Mouse (Mus musculus) embryonic facial prominence, embryonic 11.5 days (tissue): ENCODE measurements around the gene Vangl1. TPM values are rescaled to one million over a fixed set of nuclear protein-coding genes. Genes with fewer than 3 reads are reported as not detected.

Experiments used
- ATAC-seq: fragments of 200-750 bp; cut with Nextera tagmentation; replicated peaks from 2 replicates; pipeline ENCODE4 v1.8.0; 2017; ENCODE audit warnings: low read depth; ENCODE audit not compliant: insufficient number of reproducible peaks, low FRiP score, low TSS enrichment
- DNase-seq: peaks from one replicate; pipeline ENCODE4 v3.0.0-alpha.2; 2015; ENCODE audit warnings: low spot score
- H3K27ac ChIP-seq: fragments of 300-500 bp; sonication (generic); replicated peaks from 2 replicates; pipeline ENCODE4 v1.5.1; 2014; ENCODE audit warnings: mild to moderate bottlenecking, low read depth, low read length, control low read depth
- H3K27me3 ChIP-seq: fragments of 300-500 bp; sonication (generic); 2 replicates; pipeline ENCODE4 v1.6.1; 2014; ENCODE audit warnings: mild to moderate bottlenecking, low read length, moderate library complexity, mixed read lengths; ENCODE audit not compliant: control insufficient read depth, insufficient read depth
- H3K36me3 ChIP-seq: fragments of 300-500 bp; sonication (generic); replicated peaks from 2 replicates; pipeline ENCODE4 v1.6.1; 2014; ENCODE audit warnings: low read depth, mild to moderate bottlenecking, low read length, moderate library complexity, mixed read lengths; ENCODE audit not compliant: control insufficient read depth, insufficient read depth
- H3K4me1 ChIP-seq: fragments of 300-500 bp; sonication (generic); 2 replicates; pipeline ENCODE4 v1.6.1; 2014; ENCODE audit warnings: low read length, mixed read lengths; ENCODE audit not compliant: control insufficient read depth, insufficient read depth
- H3K4me2 ChIP-seq: fragments of 300-500 bp; sonication (generic); 2 replicates; pipeline ENCODE4 v1.6.1; 2014; ENCODE audit warnings: low read depth, mild to moderate bottlenecking, control low read depth, low read length, moderate library complexity
- H3K4me3 ChIP-seq: fragments of 300-500 bp; sonication (generic); 2 replicates; pipeline ENCODE4 v1.5.1; 2014; ENCODE audit warnings: low read depth, low read length, control low read depth
- H3K9ac ChIP-seq: fragments of 300-500 bp; sonication (generic); replicated peaks from 2 replicates; pipeline ENCODE4 v1.6.1; 2014; ENCODE audit warnings: mild to moderate bottlenecking, control low read depth, low read length
- H3K9me3 ChIP-seq: fragments of 300-500 bp; sonication (generic); replicated peaks from 2 replicates; pipeline ENCODE4 v1.6.1; 2016; ENCODE audit warnings: mild to moderate bottlenecking, low read length, inconsistent platforms, mixed read lengths; ENCODE audit not compliant: control insufficient read depth
- WGBS: fragments of 180-500 bp; shearing (Covaris S2); extraction: QIAGEN DNeasy Blood & Tissue Kit; methylation state at CpG from one replicate; pipeline ENCODE4 v1.1.7; 2014; 5-methylcytosine and 5-hydroxymethylcytosine counted together
- polyA plus RNA-seq: library from polyadenylated mRNA; unstranded; fragments of >200 nt; fragmentation: Nextera tagmentation; extraction: Ambion mirVana; gene quantifications from 2 replicates; pipeline ENCODE4 v1.2.1, GENCODE M21; 2014

Gene Vangl1
- polyA plus RNA-seq, 1 experiment from 2014 or later, result 12.8 TPM

DNA sequence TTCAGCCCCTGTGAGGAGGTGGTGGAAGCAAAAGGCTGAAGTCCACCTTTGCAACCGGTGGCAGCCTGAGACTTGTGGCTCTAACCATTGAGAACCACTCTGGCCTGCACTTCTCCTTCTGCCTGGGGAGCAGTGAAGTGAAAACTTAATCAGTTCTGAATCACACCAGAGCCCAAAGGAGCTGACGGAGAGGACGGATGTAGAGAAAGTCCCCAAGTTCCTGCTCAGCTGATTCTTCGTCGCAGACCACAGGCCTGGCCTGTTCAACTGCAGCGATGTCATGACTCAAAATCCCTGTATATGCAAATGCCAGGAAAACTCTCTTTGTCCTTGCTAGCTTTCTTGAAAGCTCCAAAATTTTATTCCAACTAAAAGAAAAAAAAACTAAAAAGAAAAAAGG, 80.8 kb downstream of the Vangl1 start:
- no peak overlapping the region for H3K27ac ChIP-seq
- H3K4me1 ChIP-seq, result no peaks in the 10 kb centered on the region
- H3K9ac ChIP-seq, result no peak overlapping the region
- no peaks in the 10 kb centered on the region for H3K36me3 ChIP-seq
- no peaks in the 10 kb centered on the region for H3K9me3 ChIP-seq
- H3K4me2 ChIP-seq, result no peak overlapping the region
- 82% methylated on average over 6 of the region's 6 CpGs for WGBS
- DNase-seq (no peak), ATAC-seq (no peak)
- no peak overlapping the region for H3K4me3 ChIP-seq
- no peaks in the 10 kb centered on the region for H3K27me3 ChIP-seq

DNA sequence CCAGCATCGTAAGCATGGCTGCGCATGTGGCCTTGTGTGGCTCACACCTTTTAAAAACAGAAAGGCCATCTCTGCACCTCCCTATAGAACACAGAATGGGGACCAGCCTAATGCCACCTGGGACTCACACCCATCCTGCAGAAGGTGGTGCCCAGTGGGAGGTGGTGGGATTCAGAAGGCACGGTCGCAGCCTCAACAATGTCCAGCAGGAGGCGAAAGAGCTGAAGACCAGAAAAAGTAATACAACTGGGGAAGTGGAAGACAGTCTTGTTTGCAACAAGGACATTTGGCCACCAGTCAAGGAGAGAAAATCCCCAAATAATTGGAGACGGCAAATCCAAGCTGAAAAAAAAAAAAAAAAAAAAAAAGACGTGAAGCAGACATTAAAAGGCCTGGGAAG, 82.4 kb downstream of the Vangl1 start:
- H3K4me2 ChIP-seq, result no peak overlapping the region
- H3K9ac ChIP-seq, result no peak overlapping the region
- H3K4me3 ChIP-seq, result no peak overlapping the region
- H3K36me3 ChIP-seq, result no peaks in the 10 kb centered on the region
- no peaks in the 10 kb centered on the region for H3K4me1 ChIP-seq
- H3K27ac ChIP-seq, result no peak overlapping the region
- H3K27me3 ChIP-seq, result no peaks in the 10 kb centered on the region
- no peaks in the 10 kb centered on the region for H3K9me3 ChIP-seq
- peak; percentile 18 for DNase-seq
- ATAC-seq, result no peak
- WGBS, result 70% methylated on average over 7 of the region's 7 CpGs

DNA sequence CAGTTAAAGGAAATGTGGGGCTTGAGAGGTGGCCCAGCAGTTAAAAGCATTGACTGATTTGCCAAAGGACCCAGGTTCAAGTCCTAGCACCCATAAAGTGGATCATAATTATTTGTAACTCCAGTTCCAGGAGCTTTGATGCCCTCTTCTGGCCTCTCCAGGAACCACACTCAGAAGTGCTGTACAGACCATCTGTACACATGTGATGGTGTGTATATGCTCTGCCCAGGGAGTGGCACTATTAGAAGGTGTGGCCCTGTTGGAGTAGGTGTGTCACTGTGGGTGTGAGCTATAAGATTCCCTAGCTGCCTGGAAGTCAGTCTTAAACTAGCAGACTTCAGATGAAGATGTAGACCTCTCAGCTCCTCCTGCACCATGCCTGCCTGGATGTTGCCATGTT, 83.5 kb downstream of the Vangl1 start:
- H3K27ac ChIP-seq, result no peak overlapping the region
- no peaks in the 10 kb centered on the region for H3K4me1 ChIP-seq
- no peaks in the 10 kb centered on the region for H3K27me3 ChIP-seq
- no peak overlapping the region for H3K9ac ChIP-seq
- H3K4me3 ChIP-seq, result no peak overlapping the region
- no peak overlapping the region for H3K4me2 ChIP-seq
- DNase-seq, result no peak
- no peak for ATAC-seq
- H3K36me3 ChIP-seq, result no peaks in the 10 kb centered on the region
- H3K9me3 ChIP-seq, result no peaks in the 10 kb centered on the region

DNA sequence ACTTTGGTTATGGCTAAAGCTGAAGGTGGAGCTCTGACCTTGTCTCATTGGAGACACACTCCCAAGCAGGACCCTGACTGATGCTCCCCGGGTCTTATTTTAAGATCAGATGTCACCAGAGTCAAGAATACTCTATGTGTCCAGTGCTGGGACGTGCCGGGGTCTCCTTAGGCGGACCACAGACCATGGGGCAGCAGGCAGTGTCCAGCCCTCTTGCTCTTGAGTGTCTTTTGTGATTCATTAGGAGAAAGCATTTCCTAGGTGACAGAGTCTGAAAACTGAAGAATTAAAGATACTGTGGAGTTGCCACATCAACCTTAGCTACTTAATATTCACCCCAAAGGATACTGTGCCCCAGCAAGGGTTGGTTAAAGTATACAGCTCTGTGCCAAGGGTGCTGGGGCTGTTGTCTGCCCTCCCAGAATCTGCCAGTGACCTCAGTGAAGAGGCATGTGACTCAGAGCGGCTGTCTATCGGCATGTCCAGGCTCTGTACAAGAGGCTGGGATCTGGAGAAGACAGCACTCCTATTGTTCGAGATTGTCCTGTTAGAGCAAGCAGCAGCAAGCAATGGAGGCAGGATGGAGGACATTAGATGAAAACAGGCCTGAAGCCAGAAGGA, 92.4 kb downstream of the Vangl1 start:
- DNase-seq, result no peak
- Histone ChIP-seq H3K4me2 (no peak overlapping the region), H3K9ac (no peak overlapping the region), H3K27ac (no peak overlapping the region), H3K9me3 (no peaks in the 10 kb centered on the region), H3K27me3 (no peaks in the 10 kb centered on the region), H3K4me1 (no peaks in the 10 kb centered on the region), H3K4me3 (no peak overlapping the region), H3K36me3 (no peaks in the 10 kb centered on the region)
- WGBS, result 62% methylated on average over 7 of the region's 7 CpGs
- ATAC-seq, result no peak

DNA sequence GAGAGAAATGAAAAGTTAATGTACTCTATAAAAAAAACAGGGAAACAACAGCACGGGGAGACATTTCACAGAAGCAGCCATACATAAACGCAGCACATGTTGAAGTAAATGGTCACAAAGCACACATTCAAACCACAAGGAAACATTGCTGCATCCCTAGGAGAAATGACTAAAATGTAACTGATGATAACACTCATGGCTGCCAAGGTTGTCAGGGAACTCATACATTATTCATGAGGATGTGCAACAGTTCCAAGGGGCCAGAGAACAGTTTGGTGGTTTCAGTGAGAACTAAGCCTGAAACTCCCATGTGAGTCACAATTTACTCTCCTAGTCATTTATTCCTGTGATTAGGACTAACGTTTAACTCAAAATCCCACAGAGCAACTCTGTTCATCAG, 96.3 kb downstream of the Vangl1 start:
- H3K4me1 ChIP-seq, result no peaks in the 10 kb centered on the region
- H3K27me3 ChIP-seq, result no peaks in the 10 kb centered on the region
- ATAC-seq (no peak), DNase-seq (no peak)
- no peak overlapping the region for H3K9ac ChIP-seq
- no peak overlapping the region for H3K4me2 ChIP-seq
- no peak overlapping the region for H3K4me3 ChIP-seq
- no peaks in the 10 kb centered on the region for H3K36me3 ChIP-seq
- no peak overlapping the region for H3K27ac ChIP-seq
- no peaks in the 10 kb centered on the region for H3K9me3 ChIP-seq
- WGBS, result 79% methylated on average over 3 of the region's 3 CpGs

DNA sequence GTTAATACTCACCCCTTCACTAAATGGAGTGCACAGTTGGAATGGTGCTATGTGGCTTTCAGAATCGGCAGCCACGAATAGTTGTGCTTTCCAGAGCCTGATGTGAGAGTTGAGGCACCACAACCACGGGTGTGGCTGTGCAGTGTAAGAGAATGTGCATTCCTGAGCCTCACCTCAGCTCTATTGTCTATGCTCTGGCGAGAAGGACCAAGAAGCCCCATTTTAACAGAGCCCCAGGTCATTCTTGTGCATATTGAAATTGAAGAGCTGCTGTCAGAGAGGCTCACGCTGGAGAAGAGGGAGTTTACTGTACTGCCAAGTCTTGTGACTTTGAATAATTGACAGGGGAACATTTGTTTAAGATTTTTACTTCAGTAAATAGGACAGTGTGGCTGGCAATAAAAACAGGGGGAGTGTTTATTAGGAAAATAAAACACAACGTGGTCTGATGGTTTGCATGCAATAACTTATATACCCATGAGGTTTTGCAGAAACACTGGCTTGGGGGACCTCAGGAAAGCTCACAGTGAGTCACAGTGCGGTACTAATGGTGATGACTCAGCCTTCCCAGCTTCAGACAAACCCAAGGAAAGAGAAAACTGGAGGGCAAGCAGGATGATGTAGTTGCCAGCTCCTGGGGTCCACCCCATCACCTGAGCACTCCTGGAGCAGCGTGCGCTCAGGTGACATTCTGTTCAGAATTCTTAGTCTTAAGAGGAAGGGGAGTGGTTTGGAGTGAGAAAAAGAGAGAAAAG, 100.5 kb downstream of the Vangl1 start:
- Histone ChIP-seq H3K4me1 (no peaks in the 10 kb centered on the region), H3K27ac (no peak overlapping the region), H3K9me3 (no peaks in the 10 kb centered on the region), H3K27me3 (no peaks in the 10 kb centered on the region), H3K36me3 (no peaks in the 10 kb centered on the region), H3K9ac (no peak overlapping the region), H3K4me2 (no peak overlapping the region), H3K4me3 (no peak overlapping the region)
- DNase-seq, result no peak
- no peak for ATAC-seq
- 77% methylated on average over 9 of the region's 9 CpGs for WGBS

Other genes starting within 250 kb of the Vangl1 start
- gene Nhlh2, start 194.6 kb downstream of the Vangl1 start, polyA plus RNA-seq, result 21.6 and 31.0 TPM in 2 replicates
- 0.99 and 2.3 TPM in 2 replicates for gene Casq2, start 118.3 kb downstream of the Vangl1 start, polyA plus RNA-seq